Mouse (Mus musculus) thymus, postnatal 4 days (tissue): ENCODE data around the gene Inafm2.

Experiments used
- DNase-seq: peaks from one replicate; pipeline ENCODE4 v3.0.0; 2021

Gene Inafm2

GRCm38 (mm10) chr2:118760311-118761025 lies 14.9 kb downstream of the Inafm2 start:
- DNase-seq, result no peak

- DNase-seq, result no peak
Measured at GRCm38 (mm10) chr2:118761358-118761757, 15.8 kb downstream of the Inafm2 start.

GRCm38 (mm10) chr2:118761906-118762783 lies 16.6 kb downstream of the Inafm2 start, which contains the start of gene Ccdc9b:
Ccdc9b (minus strand) TSS chr2:118762661.
- DNase-seq, result peak; percentile 57

GRCm38 (mm10) chr2:118762784-118763148 lies 17.2 kb downstream of the Inafm2 start:
- no peak for DNase-seq

GRCm38 (mm10) chr2:118763469-118763868 lies 17.9 kb downstream of the Inafm2 start:
- no peak for DNase-seq

GRCm38 (mm10) chr2:118764094-118764831 lies 18.7 kb downstream of the Inafm2 start:
- peak; percentile 63 for DNase-seq

GRCm38 (mm10) chr2:118764875-118765274 lies 19.3 kb downstream of the Inafm2 start:
- no peak for DNase-seq

- no peak for DNase-seq
Measured at GRCm38 (mm10) chr2:118766041-118767033, 20.8 kb downstream of the Inafm2 start.

- DNase-seq, result no peak
Measured at GRCm38 (mm10) chr2:118772158-118772874, 26.8 kb downstream of the Inafm2 start, which contains the start of gene Phgr1. Phgr1 (plus strand) TSS chr2:118772769.

- DNase-seq, result no peak
Measured at GRCm38 (mm10) chr2:118774536-118774935, 29.0 kb downstream of the Inafm2 start.

- DNase-seq, result no peak
Measured at GRCm38 (mm10) chr2:118775396-118775795, 29.8 kb downstream of the Inafm2 start.

GRCm38 (mm10) chr2:118775846-118776245 lies 30.3 kb downstream of the Inafm2 start:
- DNase-seq, result no peak

GRCm38 (mm10) chr2:118776295-118776694 lies 30.7 kb downstream of the Inafm2 start:
- no peak for DNase-seq

- no peak for DNase-seq
Measured at GRCm38 (mm10) chr2:118778418-118778817, 32.9 kb downstream of the Inafm2 start.

- no peak for DNase-seq
Measured at GRCm38 (mm10) chr2:118779065-118779464, 33.5 kb downstream of the Inafm2 start.

GRCm38 (mm10) chr2:118779504-118780480 lies 34.2 kb downstream of the Inafm2 start, which contains the start of gene Disp2:
Disp2 (plus strand) TSS chr2:118779719.
- peak; percentile 86 for DNase-seq

- DNase-seq, result no peak
Measured at GRCm38 (mm10) chr2:118781115-118781514, 35.6 kb downstream of the Inafm2 start.

GRCm38 (mm10) chr2:118782303-118782702 lies 36.7 kb downstream of the Inafm2 start:
- DNase-seq, result no peak

GRCm38 (mm10) chr2:118783093-118783492 lies 37.5 kb downstream of the Inafm2 start:
- DNase-seq, result no peak

GRCm38 (mm10) chr2:118783663-118784062 lies 38.1 kb downstream of the Inafm2 start:
- DNase-seq, result no peak
